Mouse (Mus musculus) heart, embryonic 10.5 days (tissue): ENCODE results near the gene Tcf3. TPM values are rescaled to one million over a fixed set of nuclear protein-coding genes. Genes with fewer than 3 reads are reported as not detected.

Experiments
- DNase-seq: peaks from one replicate; pipeline ENCODE4 v3.0.0-alpha.2; 2017; ENCODE audit warnings: low spot score
- H3K27ac ChIP-seq: fragments of 300-500 bp; sonication (generic); 2 replicates; pipeline ENCODE4 v1.5.1; 2016; ENCODE audit warnings: mild to moderate bottlenecking
- H3K27me3 ChIP-seq: fragments of 300-500 bp; sonication (generic); 2 replicates; pipeline ENCODE4 v1.6.1; 2016; ENCODE audit warnings: mild to moderate bottlenecking; ENCODE audit not compliant: poor library complexity, insufficient read depth, severe bottlenecking
- H3K36me3 ChIP-seq: fragments of 300-500 bp; sonication (generic); 2 replicates; pipeline ENCODE4 v1.6.1; 2016; ENCODE audit warnings: mild to moderate bottlenecking, moderate library complexity
- H3K4me1 ChIP-seq: fragments of 300-500 bp; sonication (generic); 2 replicates; pipeline ENCODE4 v1.6.1; 2016; ENCODE audit warnings: mild to moderate bottlenecking
- H3K4me3 ChIP-seq: fragments of 300-500 bp; sonication (generic); 2 replicates; pipeline ENCODE4 v1.5.1; 2016; ENCODE audit warnings: mild to moderate bottlenecking, moderate library complexity
- H3K9me3 ChIP-seq: fragments of 300-500 bp; sonication (generic); 2 replicates; pipeline ENCODE4 v1.6.1; 2016; ENCODE audit warnings: mild to moderate bottlenecking, moderate library complexity
- WGBS: fragments of 180-500 bp; shearing (Covaris S2); methylation state at CpG from one replicate; pipeline ENCODE4 v1.1.7; 2016; 5-methylcytosine and 5-hydroxymethylcytosine counted together
- polyA plus RNA-seq: library from polyadenylated mRNA; unstranded; fragments of >200 nt; fragmentation: Nextera tagmentation; extraction: Ambion mirVana; gene quantifications from 2 replicates; pipeline ENCODE4 v1.2.1, GENCODE M21; 2016

Tcf3 gene
- 80.6 and 140 TPM in 2 replicates for polyA plus RNA-seq

GRCm38 (mm10) chr10:80433513-80434232, at the start of gene Tcf3:
Gene Tcf3, minus strand, starts transcription at chr10:80433647.
- H3K27me3 ChIP-seq, result peaks cover 8% of the 10 kb centered on the region; the same call in 1 of the 2 replicates
- H3K9me3 ChIP-seq, result no peaks in the 10 kb centered on the region
- peak within 1 kb of the TSS; percentile 98 for H3K27ac ChIP-seq
- H3K4me1 ChIP-seq, result peaks cover 36% of the 10 kb centered on the region
- peak; percentile 99 for DNase-seq
- H3K36me3 ChIP-seq, result peaks cover 26% of the 10 kb centered on the region
- under 1% methylated on average over 57 of the region's 61 CpGs for WGBS
- peak within 1 kb of the TSS; percentile 98 for H3K4me3 ChIP-seq

DNA sequence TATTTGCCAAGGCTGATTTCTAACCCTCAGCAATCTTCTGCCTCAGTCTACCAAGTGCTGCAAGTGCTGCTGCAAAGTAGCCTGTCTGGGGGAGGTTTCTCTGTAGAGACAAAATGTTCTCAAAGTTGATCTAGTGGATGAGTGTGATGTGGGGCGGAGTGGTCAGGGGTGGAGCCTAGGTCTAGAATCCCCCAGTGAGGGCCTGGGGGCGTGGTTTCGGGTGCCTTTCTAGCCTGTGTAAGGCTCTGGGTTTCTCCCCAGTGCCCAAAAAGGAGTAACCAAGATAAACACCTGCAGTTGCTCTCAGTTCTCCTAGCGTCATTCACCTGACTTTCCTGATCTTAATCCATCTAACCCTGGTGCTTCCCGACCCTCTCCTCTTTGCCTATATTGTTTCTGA, 47.6 kb upstream of the Tcf3 start:
- no peak for DNase-seq
- Histone ChIP-seq H3K4me1 (peaks cover 13% of the 10 kb centered on the region), H3K36me3 (no peaks in the 10 kb centered on the region), H3K27me3 (peaks cover 85% of the 10 kb centered on the region), H3K27ac (no peak overlapping the region), H3K4me3 (no peak overlapping the region), H3K9me3 (no peaks in the 10 kb centered on the region)
- 9% methylated on average over 5 of the region's 5 CpGs for WGBS

GRCm38 (mm10) chr10:80478531-80478930, 45.1 kb upstream of the Tcf3 start:
- Histone ChIP-seq H3K4me3 (no peak overlapping the region), H3K27me3 (peaks cover 66% of the 10 kb centered on the region), H3K36me3 (no peaks in the 10 kb centered on the region), H3K4me1 (peaks cover 26% of the 10 kb centered on the region), H3K9me3 (no peaks in the 10 kb centered on the region), H3K27ac (0 out of 2 replicates have a peak overlapping the region, but pooled peaks have one; percentile 16)
- DNase-seq, result no peak
- 77% methylated on average over 5 of the region's 5 CpGs for whole genome bisulfite sequencing

GRCm38 (mm10) chr10:80475290-80475959, 42.0 kb upstream of the Tcf3 start:
- under 1% methylated on average over 58 of the region's 58 CpGs for WGBS
- H3K27ac ChIP-seq, result peak overlapping the region; percentile 89

DNA sequence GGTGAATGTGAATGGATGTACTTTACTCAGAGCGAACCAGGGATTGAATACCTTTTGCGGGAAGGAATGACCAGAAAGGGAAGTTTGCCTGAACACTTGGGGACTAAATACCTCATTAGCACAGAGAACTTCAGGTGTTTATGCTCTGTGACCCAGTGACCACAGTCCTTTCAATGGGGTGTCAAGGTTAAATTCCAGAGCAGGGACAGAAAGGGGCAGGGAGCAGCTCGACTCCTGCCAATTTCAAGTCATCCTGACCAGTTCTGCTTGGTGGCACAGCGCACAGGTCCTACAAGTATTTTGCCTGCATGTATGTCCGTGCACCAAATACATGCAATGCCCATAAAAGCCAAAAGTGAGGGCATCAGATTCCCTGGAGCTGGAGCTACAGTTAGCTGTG, 31.6 kb upstream of the Tcf3 start:
- Histone ChIP-seq H3K36me3 (no peaks in the 10 kb centered on the region), H3K27ac (peak overlapping the region; percentile 82), H3K4me3 (no peak overlapping the region), H3K9me3 (peaks cover 4% of the 10 kb centered on the region; the same call in 1 of the 2 replicates), H3K4me1 (peaks cover 24% of the 10 kb centered on the region), H3K27me3 (peaks cover 35% of the 10 kb centered on the region)
- DNase-seq, result no peak
- 58% methylated on average over 5 of the region's 5 CpGs for WGBS

More at GRCm38 (mm10) chr10:80475290-80475959, 42.0 kb upstream of the Tcf3 start:
- Histone ChIP-seq H3K9me3 (no peaks in the 10 kb centered on the region), H3K36me3 (no peaks in the 10 kb centered on the region), H3K4me3 (peak overlapping the region; percentile 66), H3K4me1 (peaks cover 28% of the 10 kb centered on the region), H3K27me3 (peaks cover 65% of the 10 kb centered on the region)
- peak; percentile 94 for DNase-seq

GRCm38 (mm10) chr10:80464381-80465035, 31.1 kb upstream of the Tcf3 start:
- Histone ChIP-seq H3K4me1 (peaks cover 24% of the 10 kb centered on the region), H3K9me3 (peaks cover 4% of the 10 kb centered on the region; the same call in 1 of the 2 replicates), H3K36me3 (no peaks in the 10 kb centered on the region), H3K4me3 (peak overlapping the region; percentile 37), H3K27me3 (peaks cover 30% of the 10 kb centered on the region), H3K27ac (peak overlapping the region; percentile 82)
- DNase-seq, result no peak
- 10% methylated on average over 18 of the region's 19 CpGs for WGBS

DNA sequence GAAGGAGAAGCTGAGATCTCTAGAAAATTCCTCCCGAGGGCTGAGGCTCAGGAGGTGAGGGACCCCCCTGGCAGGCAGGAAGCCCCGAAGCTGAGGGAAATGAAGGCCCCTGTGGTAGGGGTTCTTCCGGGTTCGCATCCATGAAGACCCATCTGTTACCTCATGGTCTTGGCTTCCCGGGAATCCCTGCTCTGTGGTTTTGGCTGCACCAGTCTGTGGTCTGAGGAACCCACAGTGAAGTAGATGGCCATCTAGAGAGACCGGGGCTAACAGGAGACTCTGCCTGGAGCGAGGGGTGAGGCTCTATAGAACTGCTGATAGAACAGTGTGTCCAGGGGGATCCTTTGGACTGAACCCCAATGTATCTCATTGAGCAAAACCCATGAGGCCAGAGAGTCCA, 27.9 kb upstream of the Tcf3 start:
- Histone ChIP-seq H3K27me3 (peaks cover 4% of the 10 kb centered on the region; the same call in 1 of the 2 replicates), H3K4me3 (no peak overlapping the region), H3K9me3 (peaks cover 4% of the 10 kb centered on the region; the same call in 1 of the 2 replicates), H3K27ac (0 out of 2 replicates have a peak overlapping the region, but pooled peaks have one; percentile 10), H3K36me3 (no peaks in the 10 kb centered on the region), H3K4me1 (peaks cover 31% of the 10 kb centered on the region)
- DNase-seq, result no peak
- 68% methylated on average over 7 of the region's 7 CpGs for WGBS

GRCm38 (mm10) chr10:80460324-80460723, 26.9 kb upstream of the Tcf3 start:
- no peak overlapping the region for H3K4me3 ChIP-seq
- WGBS, result 67% methylated on average over 4 of the region's 4 CpGs
- H3K27me3 ChIP-seq, result peaks cover 2% of the 10 kb centered on the region; the same call in 1 of the 2 replicates
- 0 out of 2 replicates have a peak overlapping the region, but pooled peaks have one; percentile 10 for H3K27ac ChIP-seq
- no peak for DNase-seq
- no peaks in the 10 kb centered on the region for H3K36me3 ChIP-seq
- H3K4me1 ChIP-seq, result peaks cover 29% of the 10 kb centered on the region
- H3K9me3 ChIP-seq, result peaks cover under 1% of the 10 kb centered on the region; the same call in 1 of the 2 replicates

DNA sequence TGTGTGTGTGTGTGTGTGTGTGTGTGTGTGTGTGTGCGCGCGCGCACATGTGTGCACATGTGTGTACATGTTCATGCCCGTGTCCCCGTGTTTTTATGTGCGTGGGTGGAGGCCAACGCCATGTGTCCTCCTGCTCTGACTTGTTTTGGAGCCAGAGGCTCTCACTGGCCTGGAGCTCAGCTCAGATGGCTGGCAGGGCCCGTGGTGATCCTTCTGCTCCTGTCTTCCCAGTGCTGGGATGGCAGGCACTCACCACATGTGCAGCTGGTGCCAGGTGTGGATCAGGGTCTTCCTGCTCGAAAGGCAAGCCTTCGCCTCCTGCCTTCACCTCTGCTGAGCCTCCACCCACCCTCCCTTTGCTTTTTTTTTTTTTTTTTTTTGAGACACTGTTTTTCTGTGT, 26.2 kb upstream of the Tcf3 start:
- 87% methylated on average over 11 of the region's 11 CpGs for WGBS
- no peaks in the 10 kb centered on the region for H3K36me3 ChIP-seq
- H3K27me3 ChIP-seq, result 0 out of 2 replicates have a peak, but pooled peaks cover 2% of the 10 kb centered on the region

GRCm38 (mm10) chr10:80459236-80459635, 25.8 kb upstream of the Tcf3 start:
- H3K9me3 ChIP-seq, result no peaks in the 10 kb centered on the region

More for the DNA sequence above, 26.2 kb upstream of the Tcf3 start:
- H3K27ac ChIP-seq, result no peak overlapping the region
- no peak for DNase-seq
- peaks cover 23% of the 10 kb centered on the region for H3K4me1 ChIP-seq
- no peaks in the 10 kb centered on the region for H3K9me3 ChIP-seq
- no peak overlapping the region for H3K4me3 ChIP-seq

GRCm38 (mm10) chr10:80455697-80456096, 22.2 kb upstream of the Tcf3 start:
- H3K9me3 ChIP-seq, result no peaks in the 10 kb centered on the region
- WGBS, result 85% methylated on average over 5 of the region's 5 CpGs
- H3K36me3 ChIP-seq, result no peaks in the 10 kb centered on the region
- H3K27me3 ChIP-seq, result peaks cover 22% of the 10 kb centered on the region; the same call in 1 of the 2 replicates
- H3K27ac ChIP-seq, result no peak overlapping the region
- no peak for DNase-seq
- no peak overlapping the region for H3K4me3 ChIP-seq
- peaks cover 23% of the 10 kb centered on the region for H3K4me1 ChIP-seq

More at GRCm38 (mm10) chr10:80459236-80459635, 25.8 kb upstream of the Tcf3 start:
- Histone ChIP-seq H3K4me3 (no peak overlapping the region), H3K27me3 (0 out of 2 replicates have a peak, but pooled peaks cover 2% of the 10 kb centered on the region), H3K4me1 (peaks cover 19% of the 10 kb centered on the region), H3K27ac (no peak overlapping the region), H3K36me3 (no peaks in the 10 kb centered on the region)
- no peak for DNase-seq
- WGBS, result 88% methylated on average over 10 of the region's 10 CpGs

GRCm38 (mm10) chr10:80454781-80455180, 21.3 kb upstream of the Tcf3 start:
- Histone ChIP-seq H3K27ac (no peak overlapping the region), H3K4me3 (no peak overlapping the region), H3K9me3 (no peaks in the 10 kb centered on the region), H3K4me1 (peaks cover 27% of the 10 kb centered on the region), H3K27me3 (peaks cover 22% of the 10 kb centered on the region; the same call in 1 of the 2 replicates), H3K36me3 (no peaks in the 10 kb centered on the region)
- DNase-seq, result no peak
- 79% methylated on average over 5 of the region's 5 CpGs for WGBS
